Mouse (Mus musculus): ENCODE measurements at regions not wholly inside any gene's neighbourhood (a gene's known extent, or its start where the extent isn't known, plus 50 kb on each side); places are given as distances from the start of the nearest gene placed in this dataset.

GRCm38 (mm10) chr2:45252321-45252720 is 135.1 kb upstream of the Zeb2 start:
- DNase-seq (ENCODE audit: low read depth, low spot score): no peak

GRCm38 (mm10) chr2:45249658-45250057 is 132.5 kb upstream of the Zeb2 start:
- DNase-seq (ENCODE audit: low read depth, low spot score): no peak

- DNase-seq (ENCODE audit: low read depth, low spot score): no peak
Measured at GRCm38 (mm10) chr2:45246061-45246945, 129.1 kb upstream of the Zeb2 start.

- no peak for DNase-seq (ENCODE audit: low read depth, low spot score)
Measured at GRCm38 (mm10) chr2:45245506-45245905, 128.3 kb upstream of the Zeb2 start.

GRCm38 (mm10) chr2:45244491-45244890 is 127.3 kb upstream of the Zeb2 start:
- no peak for DNase-seq (ENCODE audit: low read depth, low spot score)

- no peak for DNase-seq (ENCODE audit: low read depth, low spot score)
Measured at GRCm38 (mm10) chr2:45239501-45240292, 122.5 kb upstream of the Zeb2 start.

GRCm38 (mm10) chr2:45239001-45239400 is 121.8 kb upstream of the Zeb2 start:
- no peak for DNase-seq (ENCODE audit: low read depth, low spot score)

GRCm38 (mm10) chr2:45236168-45236700 is 119.0 kb upstream of the Zeb2 start:
- DNase-seq (ENCODE audit: low read depth, low spot score): no peak

GRCm38 (mm10) chr2:45234148-45234547 is 117.0 kb upstream of the Zeb2 start:
- no peak for DNase-seq (ENCODE audit: low read depth, low spot score)

- no peak for DNase-seq (ENCODE audit: low read depth, low spot score)
Measured at GRCm38 (mm10) chr2:45230351-45231209, 113.4 kb upstream of the Zeb2 start.

- DNase-seq (ENCODE audit: low read depth, low spot score): no peak
Measured at GRCm38 (mm10) chr2:45229501-45229900, 112.3 kb upstream of the Zeb2 start.

- DNase-seq (ENCODE audit: low read depth, low spot score): no peak
Measured at GRCm38 (mm10) chr2:45227276-45227944, 110.2 kb upstream of the Zeb2 start.

- DNase-seq (ENCODE audit: low read depth, low spot score): no peak
Measured at GRCm38 (mm10) chr2:45226045-45226370, 108.8 kb upstream of the Zeb2 start.

- DNase-seq (ENCODE audit: low read depth, low spot score): peak; percentile 66
Measured at GRCm38 (mm10) chr2:45225364-45226044, 108.3 kb upstream of the Zeb2 start.

- no peak for DNase-seq (ENCODE audit: low read depth, low spot score)
Measured at GRCm38 (mm10) chr2:45222213-45222612, 105.0 kb upstream of the Zeb2 start.

- no peak for DNase-seq (ENCODE audit: low read depth, low spot score)
Measured at GRCm38 (mm10) chr2:45219851-45220250, 102.7 kb upstream of the Zeb2 start.

- no peak for DNase-seq (ENCODE audit: low read depth, low spot score)
Measured at GRCm38 (mm10) chr2:45212833-45213232, 95.6 kb upstream of the Zeb2 start.

GRCm38 (mm10) chr2:45208526-45208925 is 91.3 kb upstream of the Zeb2 start:
- peak; percentile 20 for DNase-seq (ENCODE audit: low read depth, low spot score)

- no peak for DNase-seq (ENCODE audit: low read depth, low spot score)
Measured at GRCm38 (mm10) chr2:45205756-45206155, 88.6 kb upstream of the Zeb2 start.

- DNase-seq (ENCODE audit: low read depth, low spot score): peak; percentile 5
Measured at GRCm38 (mm10) chr2:45205211-45205610, 88.0 kb upstream of the Zeb2 start.

Data from ES-CJ7 (cell line).